Mouse (Mus musculus) spleen, adult 2 months (tissue): Measurements from ENCODE around the gene Piga.

Source experiments
- CTCF ChIP-seq: fragments of 200-500 bp; IDR thresholded peaks from 2 replicates; pipeline ENCODE4 v1.5.1; 2011; ENCODE audit warnings: mild to moderate bottlenecking, inconsistent platforms; ENCODE audit not compliant: insufficient read depth, insufficient read length, insufficient replicate concordance; ENCODE audit errors: extremely low read depth
- POLR2A ChIP-seq: fragments of 200-500 bp; IDR thresholded peaks from 2 replicates; pipeline ENCODE4 v1.6.1; 2011; ENCODE audit warnings: low read depth, low read length, inconsistent platforms

GRCm38 (mm10) chrX:164406133-164407022 lies 13.2 kb upstream of the Piga start:
- TF ChIP-seq POLR2A: no peak
- no peak for TF ChIP-seq CTCF
